Mouse (Mus musculus) ES-CJ7 (cell line): Measurements from ENCODE around the gene Ptprt.

Experiments used
- DNase-seq: peaks from one replicate; pipeline ENCODE4 v3.0.0; 2011; ENCODE audit warnings: low read depth, low spot score

Gene Ptprt

DNA sequence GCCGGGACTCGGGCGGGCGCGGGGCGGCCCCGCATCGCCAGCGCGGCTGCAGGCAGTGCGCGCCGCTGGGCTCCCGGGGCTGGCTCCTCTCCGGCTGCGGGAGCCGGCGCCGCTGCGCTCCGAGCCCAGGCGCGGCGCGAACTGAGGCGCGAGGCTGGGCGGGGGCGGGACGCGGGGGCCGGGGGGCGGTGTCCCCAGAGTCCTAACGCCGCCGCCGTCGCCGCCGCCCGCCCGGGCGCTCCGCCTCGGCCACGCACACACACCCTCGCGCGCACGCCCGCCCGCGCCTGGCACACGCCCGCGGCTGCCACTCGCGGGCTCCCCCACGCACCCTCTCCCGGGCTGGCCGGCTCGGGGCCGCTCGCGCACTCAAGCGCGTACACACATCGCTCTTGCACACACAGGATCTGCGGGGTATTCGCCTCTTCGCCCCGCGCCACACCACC lies at the start of gene Ptprt:
TSS of gene Ptprt (minus strand) at position 207 of the 446 bp plus-strand sequence.
- peak; percentile 10 for DNase-seq

DNA sequence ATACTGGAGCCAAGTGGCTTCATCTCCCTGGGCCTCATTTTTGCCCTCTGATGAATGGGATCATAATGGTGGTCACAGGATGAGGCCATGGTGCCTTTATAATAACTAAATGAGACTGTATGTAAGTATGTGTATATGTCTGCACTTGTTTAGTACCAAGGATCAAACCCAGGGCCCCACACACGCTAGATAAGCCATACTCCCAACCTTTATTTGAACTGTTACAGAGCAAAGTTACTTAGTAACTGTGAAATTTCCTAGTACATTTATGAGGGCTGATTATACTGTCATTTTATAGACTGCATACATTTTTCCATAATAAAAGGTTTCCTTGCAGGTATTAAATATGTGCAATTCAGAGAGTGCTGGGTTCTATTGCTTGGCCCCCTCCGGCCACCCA lies 49.5 kb upstream of the Ptprt start:
- DNase-seq = no peak

DNA sequence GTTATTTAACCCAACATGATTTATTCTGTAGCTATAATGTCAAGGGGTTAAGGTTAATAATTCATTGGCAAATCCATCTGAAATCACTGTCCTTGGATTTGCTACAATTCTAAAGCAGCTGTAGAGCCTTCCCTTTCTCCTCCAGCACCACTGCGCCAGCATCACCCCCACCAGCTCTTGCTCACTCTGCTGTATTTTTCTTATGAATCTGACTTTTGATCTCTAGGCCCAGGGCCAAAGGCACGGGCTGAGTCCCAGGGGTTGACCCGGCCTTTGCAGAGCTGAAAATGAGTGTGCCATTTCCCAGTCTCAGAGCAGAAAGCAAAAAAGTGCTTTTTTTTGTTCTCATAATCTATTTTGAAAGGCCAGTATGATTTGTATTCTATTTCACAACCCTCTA lies 38.7 kb upstream of the Ptprt start:
- DNase-seq = no peak

DNA sequence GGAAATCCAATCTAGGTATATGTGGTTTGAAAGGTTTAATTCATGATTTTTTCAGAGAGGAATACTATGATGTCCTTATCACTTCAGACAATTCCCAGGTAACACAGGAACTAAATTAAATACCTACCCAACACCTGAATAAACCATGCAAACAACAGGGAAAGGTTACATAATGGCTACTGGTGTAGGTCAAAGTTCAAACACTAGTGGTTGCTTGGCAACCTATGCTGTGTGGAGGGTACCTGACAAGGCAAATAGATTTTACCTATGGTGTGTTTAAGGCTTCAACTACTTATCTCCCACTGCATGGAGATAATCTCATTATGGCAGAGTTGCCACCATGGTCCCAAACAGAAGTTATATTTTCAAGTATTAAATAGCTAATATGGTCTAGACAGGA lies 38.1 kb upstream of the Ptprt start:
- no peak for DNase-seq

DNA sequence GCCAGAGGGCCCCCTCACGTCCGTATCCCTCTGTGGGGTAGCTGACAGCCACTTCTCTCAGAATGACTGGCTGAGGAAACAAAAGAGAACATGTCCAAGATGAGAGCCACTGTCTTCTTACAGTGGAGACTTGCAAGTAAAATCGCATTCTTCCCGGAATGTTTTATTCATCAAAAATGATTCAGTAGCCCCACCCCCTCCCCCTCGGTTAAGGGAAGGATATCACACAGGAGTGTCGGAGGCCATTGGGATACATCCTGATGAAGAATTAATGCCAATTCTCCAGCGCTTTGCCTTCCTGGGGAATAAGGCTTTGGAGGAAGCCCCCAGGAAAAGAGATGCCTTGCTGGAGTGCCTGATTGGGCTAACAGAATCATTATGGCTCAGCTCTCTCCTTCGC lies 37.1 kb upstream of the Ptprt start:
- DNase-seq = no peak

DNA sequence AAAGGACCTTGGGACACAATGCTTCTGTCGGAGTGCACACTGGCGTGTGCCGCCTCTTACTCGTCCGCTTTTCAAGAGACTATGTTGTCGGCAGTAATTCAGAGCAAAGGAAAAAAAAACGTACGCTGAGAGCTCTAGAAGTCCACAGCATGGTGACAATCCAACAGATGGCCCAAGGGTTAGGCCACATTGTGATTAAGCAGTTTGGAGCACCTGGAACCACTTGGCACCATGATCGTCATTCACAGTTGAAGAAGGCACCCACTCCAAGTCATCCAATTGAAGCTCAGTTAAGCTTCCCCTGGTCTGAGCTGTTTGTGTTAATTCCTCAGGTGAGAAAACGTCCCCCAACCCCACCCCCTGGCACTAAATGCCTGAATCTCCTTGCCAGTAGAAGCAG lies 36.2 kb upstream of the Ptprt start:
- no peak for DNase-seq

DNA sequence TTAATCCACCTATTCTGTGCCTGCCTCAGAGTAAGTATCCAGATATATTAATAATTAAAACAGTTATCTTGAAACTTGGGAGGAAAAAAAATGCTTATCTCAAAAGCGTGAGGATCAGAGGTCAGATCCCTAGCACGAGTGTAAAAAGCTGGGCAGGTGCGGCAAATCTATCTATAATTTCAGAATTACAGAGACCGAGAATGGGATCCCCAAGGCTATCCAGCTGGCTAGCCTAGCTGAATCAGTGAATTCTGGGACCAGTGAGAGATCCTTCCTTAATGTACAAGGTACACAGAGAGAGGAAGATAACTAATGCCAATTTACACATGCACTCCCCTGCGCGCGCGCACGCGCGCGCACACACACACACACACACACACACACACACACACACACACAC lies 31.2 kb upstream of the Ptprt start:
- DNase-seq = no peak

DNA sequence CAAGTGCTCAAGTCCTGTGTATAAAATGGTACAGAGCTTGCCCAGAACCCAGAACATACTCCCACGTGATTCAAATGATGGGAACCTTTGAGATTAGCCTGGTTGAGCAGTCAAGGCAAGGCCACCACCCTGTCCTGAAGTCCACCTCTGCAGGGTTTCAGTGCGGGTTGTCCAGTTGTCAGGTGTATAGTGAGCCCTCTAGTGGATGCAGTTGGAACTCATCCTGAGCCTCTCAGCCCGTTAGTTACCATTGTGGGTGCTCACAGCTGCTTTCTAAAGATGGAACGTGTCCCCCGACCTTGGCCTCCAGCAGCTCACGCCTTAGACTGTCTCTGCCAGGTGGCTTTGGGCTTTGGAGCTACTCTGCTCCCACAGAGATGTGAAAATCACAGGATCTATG lies 21.7 kb upstream of the Ptprt start:
- DNase-seq = peak; percentile 36

DNA sequence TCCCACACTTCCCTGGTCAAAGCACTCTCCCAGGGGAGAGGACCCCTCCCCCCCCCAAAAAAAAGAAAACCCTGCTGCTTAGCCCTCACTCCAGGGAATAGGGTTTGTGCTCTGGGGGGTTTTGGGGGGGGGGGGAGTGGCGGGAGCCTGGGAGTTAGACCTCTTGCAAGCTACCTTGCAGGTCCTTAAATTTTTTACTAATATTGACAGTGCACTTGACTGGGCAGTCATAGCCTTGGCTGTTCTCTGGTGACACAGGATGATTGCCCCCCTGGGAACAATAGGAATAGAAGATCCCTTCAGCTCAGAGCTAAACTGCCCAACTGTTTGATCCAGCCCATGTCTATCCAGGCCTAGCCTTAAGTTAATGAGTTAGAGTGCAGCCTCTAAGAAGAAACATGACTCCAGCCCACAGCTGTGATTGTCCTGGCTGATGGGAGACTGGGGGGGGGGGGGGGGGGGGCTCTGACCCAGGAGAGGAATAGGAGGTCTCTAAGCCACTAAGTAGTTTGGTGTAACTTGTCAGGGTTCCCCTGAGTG lies 1.6 kb upstream of the Ptprt start:
- no peak for DNase-seq

DNA sequence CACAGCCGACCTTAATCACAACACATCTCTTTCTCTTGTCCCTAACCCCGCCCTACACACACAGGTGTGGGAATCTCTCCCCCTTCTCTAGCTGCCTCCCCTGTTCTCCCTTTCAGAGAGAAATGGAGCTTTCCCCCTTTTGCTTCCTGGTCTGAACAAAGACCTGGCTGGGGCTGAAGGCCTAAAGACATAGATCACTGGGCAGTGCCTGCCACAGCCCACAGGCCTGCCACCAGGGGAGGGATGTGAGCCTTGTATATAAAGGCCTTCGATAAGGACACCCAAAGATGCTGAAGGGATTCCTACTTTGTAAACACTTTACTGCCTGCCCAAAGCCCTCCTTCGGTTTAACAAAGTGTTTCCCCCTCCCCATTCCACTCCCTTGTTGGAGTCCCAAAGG lies 786 bp upstream of the Ptprt start:
- DNase-seq = peak; percentile 5

DNA sequence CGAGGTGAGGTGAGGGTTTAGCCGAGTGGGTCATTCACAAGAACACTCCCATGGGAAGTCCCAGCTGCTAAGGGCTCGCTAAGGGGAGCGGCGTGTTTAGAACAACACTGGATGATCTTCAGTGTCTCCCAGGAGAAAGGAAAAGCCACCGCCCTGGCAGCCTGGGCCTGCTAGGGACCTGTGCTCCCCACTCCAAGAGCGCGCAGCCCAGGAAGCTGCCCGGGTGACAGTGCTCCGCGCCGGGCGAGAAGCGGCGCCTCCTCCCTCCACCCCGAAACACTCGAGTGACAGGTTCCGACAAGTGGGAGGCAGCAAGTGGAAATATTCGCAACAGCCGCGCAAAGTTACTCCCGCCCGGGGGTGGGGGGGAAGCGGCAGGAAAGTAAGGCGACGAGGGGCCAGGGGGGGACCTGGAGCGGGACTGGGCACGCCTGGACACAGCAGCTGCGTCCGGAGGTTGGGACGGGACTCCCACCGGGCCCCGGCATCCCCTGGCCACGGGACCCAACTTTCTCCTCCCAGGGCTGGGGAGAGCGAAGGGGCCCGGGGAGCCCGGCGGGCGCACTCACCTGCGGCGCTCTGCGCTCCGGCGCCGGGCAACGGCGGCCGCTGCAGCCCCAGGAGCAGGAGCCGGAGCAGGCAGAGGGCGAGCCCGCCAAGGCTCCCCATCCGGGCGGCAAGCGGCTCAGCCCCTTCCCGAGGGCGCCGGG lies 561 bp downstream of the Ptprt start:
- DNase-seq = peak; percentile 21

DNA sequence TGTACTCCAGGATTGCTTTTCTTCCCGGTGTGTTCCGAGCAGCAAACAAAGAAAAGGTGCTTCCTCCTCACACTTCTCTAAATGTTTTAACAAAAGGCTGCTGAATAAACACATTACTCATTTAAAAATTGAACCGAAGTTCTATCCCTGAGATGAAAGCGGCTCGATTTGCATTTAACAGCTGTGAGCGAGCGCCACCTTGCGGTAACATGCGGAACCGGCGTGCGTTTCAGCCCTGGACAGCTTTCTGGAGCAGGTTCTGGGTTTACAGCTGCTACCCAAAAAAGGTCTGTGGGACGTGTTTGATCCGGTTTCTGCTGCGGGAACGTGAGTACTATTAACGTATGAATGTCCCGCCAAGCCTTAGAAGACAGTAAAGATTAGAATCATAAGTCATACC lies 1.9 kb downstream of the Ptprt start:
- peak; percentile 87 for DNase-seq

DNA sequence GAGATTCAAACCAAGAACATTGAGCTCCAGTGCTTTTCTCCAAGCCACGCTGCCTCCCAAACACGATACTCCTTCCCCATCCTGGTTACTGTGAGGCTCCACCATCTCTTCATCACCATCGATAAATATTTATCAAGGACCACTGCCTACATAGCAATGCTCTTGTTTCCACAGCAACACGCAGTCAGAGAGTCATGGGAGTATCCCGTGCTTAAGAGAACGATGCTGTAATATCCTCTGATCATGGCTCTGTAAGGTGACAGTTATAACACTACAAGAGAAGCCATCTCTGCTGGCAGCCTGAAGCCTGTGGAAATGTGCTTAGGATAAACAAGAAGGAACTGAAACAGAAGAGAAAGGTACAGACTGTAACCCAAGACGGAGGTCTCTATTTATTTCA lies 3.4 kb downstream of the Ptprt start:
- DNase-seq = no peak

DNA sequence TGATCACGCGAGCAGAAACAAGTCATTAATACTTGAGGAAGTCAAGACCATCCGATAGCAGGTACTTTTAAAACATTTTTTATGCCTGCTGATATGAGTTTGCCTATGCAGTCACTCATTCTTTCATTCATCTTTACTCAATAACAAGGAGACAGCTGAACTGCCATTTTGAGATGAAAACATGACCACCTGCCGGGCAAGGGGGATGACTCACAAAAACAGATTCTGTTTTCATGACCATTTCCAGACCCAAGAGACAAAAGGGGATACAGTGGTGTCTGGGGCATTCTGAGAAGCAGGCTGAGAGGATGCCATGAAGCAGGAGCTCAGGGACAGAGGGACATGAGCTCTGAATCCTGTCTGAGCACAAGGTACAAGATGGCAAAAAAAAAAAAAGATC lies 6.5 kb downstream of the Ptprt start:
- DNase-seq = no peak

DNA sequence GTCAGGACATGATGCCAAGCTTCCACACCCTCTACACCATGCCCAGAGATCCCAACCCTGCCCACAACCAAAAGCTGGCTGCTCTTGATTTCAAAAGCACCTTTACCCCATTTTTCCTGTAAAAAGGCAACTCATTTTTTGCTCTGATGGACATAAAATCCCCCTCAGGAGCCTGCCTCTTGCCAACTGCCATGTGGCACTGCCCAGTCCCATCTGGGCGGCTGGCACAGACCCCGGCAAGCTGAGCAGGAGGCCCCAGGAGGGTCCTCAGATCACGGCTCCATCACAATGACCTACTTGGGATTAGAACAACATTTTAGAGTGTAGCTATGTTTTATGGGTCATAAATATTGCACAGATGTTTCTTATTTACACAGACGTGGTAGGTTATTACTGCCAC lies 22.3 kb downstream of the Ptprt start:
- no peak for DNase-seq

DNA sequence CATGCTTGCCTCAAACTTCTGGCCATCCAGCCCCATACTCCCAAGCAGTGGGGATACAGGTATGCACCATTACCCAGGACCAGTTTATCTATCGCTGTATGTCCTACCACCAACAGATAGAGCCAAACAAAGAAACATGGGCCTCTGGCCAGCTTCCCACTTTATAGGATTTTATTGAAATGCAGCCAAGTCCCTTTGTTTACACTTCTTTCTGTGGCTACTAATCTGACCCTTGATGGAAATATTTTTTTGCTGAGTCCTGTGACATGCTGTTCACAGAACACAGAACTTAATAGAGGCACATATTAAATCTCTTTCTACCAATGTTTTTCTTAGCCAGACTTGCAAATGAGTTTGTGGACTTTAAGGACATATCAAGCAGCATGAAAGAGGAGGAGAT lies 23.4 kb downstream of the Ptprt start:
- DNase-seq = no peak

DNA sequence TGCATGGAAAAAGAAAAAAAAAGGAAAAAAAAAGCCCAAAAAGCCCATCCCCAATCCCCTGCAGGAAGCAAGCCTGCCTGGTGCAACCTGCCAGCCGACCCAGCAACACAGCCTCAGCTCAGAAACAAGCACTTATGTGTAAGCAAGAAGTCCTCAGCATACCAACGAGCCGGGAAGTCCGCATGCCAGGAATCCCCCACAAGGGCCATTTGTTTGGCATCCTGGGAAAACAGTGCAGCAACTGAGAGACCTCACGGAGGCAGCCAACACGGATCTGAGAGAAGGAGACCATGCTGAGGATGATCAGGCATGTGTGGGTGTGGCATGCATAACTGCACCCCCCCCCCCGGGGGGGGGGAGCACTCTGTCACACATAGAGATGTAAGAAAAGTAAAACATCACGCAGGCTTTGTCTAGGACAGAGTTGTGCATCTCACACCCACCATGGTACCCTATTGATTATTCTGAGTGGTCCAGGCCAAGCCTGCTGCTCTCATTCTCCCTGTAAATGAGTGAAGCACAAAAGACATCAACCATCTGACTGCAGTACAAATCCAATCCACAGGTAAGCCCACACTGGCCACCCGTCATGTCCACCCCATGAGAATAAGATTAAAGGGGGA lies 24.4 kb downstream of the Ptprt start:
- DNase-seq = no peak

DNA sequence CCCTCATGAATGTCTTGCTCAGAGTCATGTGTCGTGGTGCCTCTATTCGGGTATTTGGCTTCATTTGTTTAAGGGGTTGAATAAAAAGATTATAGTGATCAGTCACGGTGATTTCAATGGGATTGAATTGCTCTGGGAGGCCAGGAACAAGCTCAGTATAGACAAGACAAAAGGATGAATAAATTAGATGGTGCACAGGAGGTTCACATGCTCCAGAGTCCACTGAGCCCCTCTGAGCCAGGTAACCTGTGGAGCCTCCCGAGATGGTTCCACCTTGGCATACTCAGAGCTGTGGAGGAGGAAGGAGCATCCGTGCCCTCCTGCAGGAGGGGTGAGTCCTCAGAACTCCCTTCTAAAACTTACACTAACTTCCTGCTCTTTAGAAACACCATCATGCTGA lies 26.0 kb downstream of the Ptprt start:
- no peak for DNase-seq

DNA sequence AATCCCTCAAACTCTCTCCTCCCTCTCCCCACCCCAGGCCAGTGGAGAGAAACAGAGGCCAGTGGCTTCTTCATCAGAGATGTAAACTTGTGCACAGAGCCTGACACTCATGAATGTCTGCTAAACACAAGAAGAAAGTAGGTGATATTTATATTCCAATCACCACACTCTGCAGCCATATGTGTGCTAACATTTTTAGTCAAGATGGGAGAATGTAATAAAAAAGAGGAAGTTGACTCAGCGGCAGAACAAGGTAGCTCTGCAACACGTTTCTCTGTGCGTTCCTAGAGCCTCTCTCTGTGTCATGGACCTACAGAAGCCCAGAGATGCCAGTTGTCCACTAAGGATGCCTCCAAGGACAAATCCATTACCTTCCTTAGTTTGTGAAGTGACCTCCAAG lies 34.9 kb downstream of the Ptprt start:
- no peak for DNase-seq

DNA sequence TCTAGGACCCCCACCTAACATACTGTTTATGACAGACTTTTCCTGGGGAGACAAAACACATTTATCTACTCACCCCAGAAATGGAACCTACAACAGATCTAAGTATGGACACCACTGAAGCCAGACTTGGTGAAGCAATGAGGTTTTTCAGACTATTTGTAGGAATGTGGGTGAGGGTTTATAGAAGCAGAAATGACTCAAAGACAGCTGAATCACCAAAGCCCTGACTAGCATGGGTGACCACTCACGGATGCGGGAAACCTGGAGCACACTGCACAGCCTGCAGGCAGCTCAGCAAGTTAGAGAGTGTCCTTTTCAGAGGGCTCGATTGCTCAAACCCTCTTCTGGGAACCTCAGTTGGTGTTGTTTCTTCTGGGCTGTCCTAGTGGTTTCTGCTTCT lies 36.2 kb downstream of the Ptprt start:
- no peak for DNase-seq

DNA sequence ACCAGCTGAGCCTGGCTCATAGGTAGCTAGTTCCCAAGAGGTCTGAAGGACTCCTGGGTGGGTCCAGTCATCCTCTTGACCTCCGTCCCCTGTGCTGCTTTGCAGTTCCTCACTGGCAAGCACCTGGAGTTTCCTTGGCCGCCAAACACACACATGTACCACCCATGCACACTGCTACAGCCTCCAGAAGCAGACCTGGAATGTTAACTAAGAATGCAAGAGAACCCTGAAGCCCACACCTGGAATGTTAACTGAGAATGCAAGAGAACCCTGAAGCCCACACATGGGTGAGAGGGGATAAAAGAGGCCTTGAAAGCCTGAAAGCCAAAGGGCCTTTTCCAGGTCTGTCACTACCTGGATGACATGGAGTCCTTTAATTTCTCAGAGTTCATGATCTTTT lies 46.7 kb downstream of the Ptprt start:
- no peak for DNase-seq

DNA sequence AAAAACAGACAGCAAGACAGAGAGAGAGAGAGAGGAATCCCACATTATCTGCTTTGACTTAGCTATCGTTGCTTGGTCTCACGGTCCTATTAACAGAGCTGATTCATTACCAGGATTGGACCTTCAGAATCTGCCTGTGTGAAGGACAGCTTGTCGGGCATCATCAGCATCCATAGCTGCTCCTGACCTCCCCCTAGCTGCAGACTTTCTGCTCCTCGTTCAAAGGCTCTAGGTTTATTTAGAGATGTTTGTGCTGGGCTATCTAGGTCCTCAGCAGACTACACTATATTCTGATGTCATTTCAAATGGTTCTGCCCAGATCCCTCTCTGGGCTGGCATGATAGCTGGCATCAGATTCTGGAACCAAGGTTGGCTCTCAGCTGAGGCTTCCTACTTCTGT lies 47.5 kb downstream of the Ptprt start:
- no peak for DNase-seq

DNA sequence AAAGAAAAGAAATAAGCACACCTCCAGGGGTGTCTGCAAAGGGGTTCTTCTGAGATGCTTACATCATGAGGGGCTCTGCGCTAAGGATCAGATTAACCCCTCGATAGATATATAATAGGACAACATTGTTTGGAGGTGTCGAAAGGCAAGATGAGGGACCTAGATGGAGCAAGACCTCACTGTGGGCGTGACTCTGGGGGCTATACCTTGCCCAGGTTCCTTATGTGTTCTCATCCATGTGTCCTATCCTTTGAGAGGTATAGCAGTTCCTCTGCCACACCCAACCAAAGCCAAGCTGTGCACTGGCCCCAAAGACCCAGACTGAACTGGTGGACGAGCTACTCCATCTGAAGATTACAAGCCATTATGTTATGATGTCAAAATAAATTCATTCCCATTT lies 58.2 kb downstream of the Ptprt start:
- no peak for DNase-seq
